Mouse (Mus musculus) lung, adult 10 weeks (tissue): ENCODE data around the gene Tmx4. TPM values are rescaled to one million over a fixed set of nuclear protein-coding genes. Genes with fewer than 3 reads are reported as not detected.

Experiments used
- polyA plus RNA-seq: library from polyadenylated mRNA; stranded (reverse); fragments of 350-450 nt; fragmentation: Illumina TruSeq; extraction: RNeasy Lipid Tissue Mini Kit (QIAGEN cat#74804); gene quantifications from one replicate; pipeline ENCODE4 v1.2.3, GENCODE M21; 2014; ENCODE audit warnings: low read depth, low replicate concordance; ENCODE audit not compliant: insufficient read depth

Tmx4 gene
- 8.9 TPM for polyA plus RNA-seq

GRCm38 (mm10) chr2:134643514-134644300 lies at the start of gene Tmx4:
TSS of gene Tmx4 (minus strand) at chr2:134644145.

GRCm38 (mm10) chr2:134554221-134554727 lies 89.7 kb downstream of the Tmx4 start, which contains the start of gene Hao1:
TSS of gene Hao1 (minus strand) at chr2:134554368.

Other genes with a start within 250 kb of the Tmx4 start
- gene Hao1, start 89.8 kb downstream of the Tmx4 start, polyA plus RNA-seq, result not detected
- 4.3 TPM for gene Plcb1, start 141.9 kb upstream of the Tmx4 start, polyA plus RNA-seq